Mouse (Mus musculus) lung, embryonic 15.5 days (tissue): ENCODE measurements around the gene Tmem72. TPM values are rescaled to one million over a fixed set of nuclear protein-coding genes. Genes with fewer than 3 reads are reported as not detected.

Source experiments
- ATAC-seq: fragments of 200-750 bp; cut with Nextera tagmentation; 2 replicates; pipeline ENCODE4 v1.8.0; 2017; ENCODE audit warnings: moderate number of reproducible peaks, borderline replicate concordance; ENCODE audit not compliant: low FRiP score, low TSS enrichment; ENCODE audit errors: extremely low read depth
- H3K27ac ChIP-seq: fragments of 300-500 bp; sonication (generic); 2 replicates; pipeline ENCODE4 v1.5.1; 2015; ENCODE audit warnings: moderate library complexity, mild to moderate bottlenecking, inconsistent platforms
- H3K27me3 ChIP-seq: fragments of 300-500 bp; sonication (generic); 2 replicates; pipeline ENCODE4 v1.6.1; 2015; ENCODE audit warnings: inconsistent platforms
- H3K36me3 ChIP-seq: fragments of 300-500 bp; sonication (generic); 2 replicates; pipeline ENCODE4 v1.6.1; 2015; ENCODE audit warnings: inconsistent platforms
- H3K4me1 ChIP-seq: fragments of 300-500 bp; sonication (generic); 2 replicates; pipeline ENCODE4 v1.6.1; 2015; ENCODE audit warnings: inconsistent platforms
- H3K4me2 ChIP-seq: fragments of 300-500 bp; sonication (generic); 2 replicates; pipeline ENCODE4 v1.6.1; 2015; ENCODE audit warnings: inconsistent platforms, mild to moderate bottlenecking, moderate library complexity
- H3K4me3 ChIP-seq: fragments of 300-500 bp; sonication (generic); 2 replicates; pipeline ENCODE4 v1.5.1; 2015; ENCODE audit warnings: mild to moderate bottlenecking, inconsistent platforms
- H3K9ac ChIP-seq: fragments of 300-500 bp; sonication (generic); 2 replicates; pipeline ENCODE4 v1.6.1; 2015; ENCODE audit warnings: inconsistent platforms
- H3K9me3 ChIP-seq: fragments of 300-500 bp; sonication (generic); 2 replicates; pipeline ENCODE4 v1.6.1; 2016; ENCODE audit warnings: inconsistent platforms
- WGBS: fragments of 180-500 bp; shearing (Covaris S2); methylation state at CpG from one replicate; pipeline ENCODE4 v1.1.7; 2015; 5-methylcytosine and 5-hydroxymethylcytosine counted together
- polyA plus RNA-seq: library from polyadenylated mRNA; unstranded; fragments of >200 nt; fragmentation: Nextera tagmentation; extraction: Ambion mirVana; gene quantifications from 2 replicates; pipeline ENCODE4 v1.2.1, GENCODE M21; 2015

The Tmem72 gene
- polyA plus RNA-seq, 1 experiment from 2014 or later: 0.05 TPM

DNA sequence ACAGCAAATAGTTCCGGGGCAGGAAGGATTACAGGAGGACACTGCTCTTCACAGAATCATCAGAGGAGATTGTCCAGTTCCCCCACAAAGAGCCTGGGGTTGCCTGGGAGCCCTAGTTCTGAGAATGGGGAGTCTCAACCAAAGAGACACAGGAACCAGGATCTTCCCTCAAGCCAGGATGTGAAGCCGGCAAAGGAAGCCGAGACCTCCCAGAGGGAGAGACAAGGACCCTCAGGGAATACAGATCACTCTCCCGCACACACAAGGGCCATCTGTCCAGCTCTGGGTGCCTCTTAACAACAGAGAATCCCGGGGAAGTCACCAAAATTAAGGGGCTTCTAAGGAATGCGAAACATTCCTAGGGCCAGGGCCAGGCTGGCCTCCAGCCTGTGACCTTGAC is 39.4 kb downstream of the Tmem72 start:
- Histone ChIP-seq H3K27me3 (no peaks in the 10 kb centered on the region; the same call in 1 of the 2 replicates), H3K9me3 (no peaks in the 10 kb centered on the region), H3K27ac (no peak overlapping the region), H3K4me2 (no peak overlapping the region), H3K4me3 (no peak overlapping the region), H3K4me1 (peaks cover 7% of the 10 kb centered on the region), H3K36me3 (no peaks in the 10 kb centered on the region), H3K9ac (no peak overlapping the region)
- WGBS: 55% methylated on average over 6 of the region's 6 CpGs
- ATAC-seq: no peak

DNA sequence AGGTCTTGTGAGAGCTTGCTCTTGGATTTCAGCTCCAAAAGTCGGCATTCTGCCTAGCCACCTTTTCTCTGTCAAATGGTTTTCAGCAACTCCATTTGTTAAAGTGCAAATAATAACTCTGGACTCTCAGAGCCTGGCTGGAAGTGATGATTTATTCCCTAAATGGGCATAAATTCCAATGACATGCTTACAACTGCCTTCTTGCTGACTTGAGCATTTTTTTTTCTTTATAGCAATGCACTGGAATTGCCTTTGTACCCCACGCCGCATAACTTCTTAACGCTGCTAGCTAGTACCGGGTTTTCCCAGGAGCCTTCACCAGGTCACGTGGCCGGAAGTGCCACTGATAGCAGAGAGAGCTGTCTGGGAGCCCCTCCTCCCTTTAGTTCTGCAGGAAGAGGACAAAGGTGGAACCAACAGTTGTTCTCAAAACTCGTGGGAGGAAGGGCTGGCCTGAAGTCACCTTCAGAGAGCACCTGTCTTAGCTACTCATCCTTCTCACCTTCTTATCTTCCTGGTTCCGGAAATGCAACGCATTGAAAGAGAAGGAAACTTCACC is 40.3 kb downstream of the Tmem72 start:
- no peaks in the 10 kb centered on the region for H3K36me3 ChIP-seq
- H3K9me3 ChIP-seq: no peaks in the 10 kb centered on the region
- H3K4me2 ChIP-seq: no peak overlapping the region
- no peak overlapping the region for H3K9ac ChIP-seq
- H3K4me3 ChIP-seq: no peak overlapping the region
- no peak for ATAC-seq
- peaks cover 7% of the 10 kb centered on the region for H3K4me1 ChIP-seq
- no peak overlapping the region for H3K27ac ChIP-seq
- WGBS: 49% methylated on average over 10 of the region's 10 CpGs
- no peaks in the 10 kb centered on the region; the same call in 1 of the 2 replicates for H3K27me3 ChIP-seq

- Histone ChIP-seq H3K27me3 (no peaks in the 10 kb centered on the region; the same call in 1 of the 2 replicates), H3K4me1 (peaks cover 11% of the 10 kb centered on the region), H3K4me2 (peak overlapping the region; percentile 95), H3K4me3 (peak overlapping the region; percentile 49), H3K36me3 (no peaks in the 10 kb centered on the region), H3K27ac (peak overlapping the region; percentile 45; the same call in 1 of the 2 replicates), H3K9ac (peak overlapping the region; percentile 9; the same call in 1 of the 2 replicates), H3K9me3 (no peaks in the 10 kb centered on the region)
- WGBS: 19% methylated on average over 16 of the region's 16 CpGs
- no peak for ATAC-seq
These were observed 42.3 kb downstream of the Tmem72 start for GRCm38 (mm10) chr6:116674283-116674886.

DNA sequence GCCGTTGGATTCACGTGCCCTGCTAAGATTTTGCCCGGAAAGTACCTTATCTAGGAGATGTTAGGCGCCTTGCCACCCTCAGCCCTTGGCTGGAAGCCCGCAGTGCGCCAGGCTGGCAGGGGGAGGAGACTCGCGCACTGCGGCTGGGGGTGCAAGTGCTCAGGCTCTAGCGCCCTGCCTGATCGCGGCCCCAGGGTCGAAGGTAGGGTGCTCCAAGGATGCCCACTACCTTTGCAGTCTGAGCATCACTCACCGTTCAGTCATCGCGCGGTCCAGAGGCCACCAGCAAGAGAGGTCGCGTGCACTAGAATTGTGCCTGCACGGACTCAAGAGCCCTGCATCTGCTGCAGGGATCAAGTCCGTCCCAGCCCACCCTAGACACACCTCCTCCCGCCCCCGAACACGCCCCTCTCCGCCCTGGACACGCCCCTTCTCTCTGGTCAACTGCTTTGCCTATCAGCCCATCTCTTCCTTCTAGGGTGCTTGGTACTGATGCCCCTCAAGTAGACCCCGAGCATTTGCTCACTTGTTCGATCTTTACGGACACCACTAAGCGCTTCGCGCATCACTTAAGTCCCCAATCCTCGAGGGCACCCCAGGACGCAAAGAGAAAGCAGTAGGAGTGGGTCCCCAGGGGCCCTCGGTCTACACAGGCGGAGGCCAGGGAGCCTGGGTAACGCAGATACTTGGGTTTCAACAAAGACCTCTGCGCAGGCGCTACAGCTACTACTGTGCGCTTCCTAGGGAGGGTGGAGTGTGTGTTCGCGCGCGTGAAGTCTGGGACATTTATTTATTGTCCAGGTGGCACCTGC is 43.0 kb downstream of the Tmem72 start, which contains the start of gene Rassf4:
Gene Rassf4, minus strand, starts transcription at position 482 of the 812 bp plus-strand sequence.
- Histone ChIP-seq H3K36me3 (no peaks in the 10 kb centered on the region), H3K4me1 (peaks cover 11% of the 10 kb centered on the region), H3K9ac (peak within 1 kb of the TSS; percentile 31; the same call in 1 of the 2 replicates), H3K27me3 (no peaks in the 10 kb centered on the region; the same call in 1 of the 2 replicates), H3K4me3 (peak within 1 kb of the TSS; percentile 49), H3K4me2 (peak within 1 kb of the TSS; percentile 95), H3K9me3 (no peaks in the 10 kb centered on the region), H3K27ac (peak within 1 kb of the TSS; percentile 45)
- WGBS: under 1% methylated on average over 44 of the region's 44 CpGs
- ATAC-seq: peak; percentile 91

DNA sequence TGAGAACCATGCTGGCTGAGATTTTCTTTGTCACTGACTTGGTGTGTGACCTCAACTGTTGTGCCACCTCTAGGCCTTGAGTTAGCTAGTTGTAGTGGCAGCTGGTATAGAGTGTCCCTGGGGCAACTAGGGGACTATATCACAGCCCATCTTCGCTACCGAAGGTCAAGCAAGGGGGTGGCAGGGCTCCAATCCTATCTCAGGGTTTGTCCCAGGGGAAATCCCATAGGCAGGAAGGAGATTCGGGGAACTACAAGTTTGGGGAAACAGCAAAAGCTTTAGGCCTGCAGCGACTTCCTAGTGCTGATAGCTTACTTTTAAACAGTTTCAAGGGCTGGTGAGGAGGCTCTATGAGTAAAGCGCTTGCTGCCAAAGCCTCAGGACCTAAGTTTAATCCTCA is 44.4 kb downstream of the Tmem72 start:
- 62% methylated on average over 5 of the region's 5 CpGs for WGBS
- H3K27me3 ChIP-seq: no peaks in the 10 kb centered on the region; the same call in 1 of the 2 replicates
- no peaks in the 10 kb centered on the region for H3K36me3 ChIP-seq
- H3K4me1 ChIP-seq: peaks cover 11% of the 10 kb centered on the region
- no peak overlapping the region for H3K27ac ChIP-seq
- no peaks in the 10 kb centered on the region for H3K9me3 ChIP-seq
- no peak overlapping the region for H3K9ac ChIP-seq
- no peak overlapping the region for H3K4me2 ChIP-seq
- no peak for ATAC-seq
- no peak overlapping the region for H3K4me3 ChIP-seq

DNA sequence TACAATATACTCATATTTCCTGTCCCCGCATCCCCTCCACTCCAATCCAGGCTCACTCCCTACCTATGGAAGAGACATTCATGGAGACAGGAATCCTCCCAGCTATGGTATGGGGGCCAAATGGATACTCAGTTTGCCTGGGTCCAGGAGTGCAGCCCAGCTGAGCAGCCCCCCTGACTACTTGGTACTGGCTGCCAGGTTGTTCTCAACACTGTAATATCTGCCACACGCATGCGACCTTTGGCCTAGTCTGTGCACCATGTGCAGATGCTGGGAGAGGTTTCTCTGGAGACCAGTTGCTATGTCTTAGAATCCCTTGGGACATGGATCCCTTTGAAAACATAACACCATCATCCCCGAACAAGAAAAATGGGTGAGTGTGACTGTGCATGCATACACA is 44.9 kb downstream of the Tmem72 start:
- no peaks in the 10 kb centered on the region for H3K9me3 ChIP-seq
- no peaks in the 10 kb centered on the region; the same call in 1 of the 2 replicates for H3K27me3 ChIP-seq
- no peak for ATAC-seq
- no peak overlapping the region for H3K4me2 ChIP-seq
- WGBS: 87% methylated on average over 4 of the region's 4 CpGs
- peaks cover 11% of the 10 kb centered on the region for H3K4me1 ChIP-seq
- no peak overlapping the region for H3K9ac ChIP-seq
- H3K4me3 ChIP-seq: no peak overlapping the region
- H3K36me3 ChIP-seq: no peaks in the 10 kb centered on the region
- H3K27ac ChIP-seq: no peak overlapping the region

- H3K27me3 ChIP-seq: no peaks in the 10 kb centered on the region; the same call in 1 of the 2 replicates
- WGBS: 21% methylated on average over 5 of the region's 5 CpGs
- H3K27ac ChIP-seq: no peak overlapping the region
- peaks cover 11% of the 10 kb centered on the region for H3K4me1 ChIP-seq
- no peak overlapping the region for H3K4me3 ChIP-seq
- H3K9me3 ChIP-seq: no peaks in the 10 kb centered on the region
- no peak overlapping the region for H3K4me2 ChIP-seq
- H3K36me3 ChIP-seq: no peaks in the 10 kb centered on the region
- no peak overlapping the region for H3K9ac ChIP-seq
- no peak for ATAC-seq
These were observed 45.7 kb downstream of the Tmem72 start for GRCm38 (mm10) chr6:116671031-116671430.

DNA sequence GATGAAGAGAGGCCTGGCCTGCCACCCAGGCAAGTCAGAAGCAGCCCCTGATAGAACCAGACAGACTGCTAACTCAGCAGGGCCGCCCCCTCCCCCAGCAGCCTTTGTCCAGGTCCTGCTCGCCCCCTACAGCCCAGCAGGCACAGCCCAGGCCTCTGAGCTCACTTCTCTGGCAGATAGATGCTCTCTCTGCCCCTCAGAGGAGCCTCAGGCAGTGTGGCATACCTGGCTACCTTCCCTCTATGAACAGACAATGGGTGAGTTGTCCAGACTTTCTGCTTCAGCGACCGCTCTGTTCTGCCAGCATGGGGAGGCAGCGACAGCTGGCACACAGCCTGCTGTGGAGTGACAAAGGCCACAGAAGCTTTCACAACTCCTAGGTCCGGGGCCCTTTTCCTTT is 46.6 kb downstream of the Tmem72 start:
- H3K36me3 ChIP-seq: no peaks in the 10 kb centered on the region
- 48% methylated on average over 6 of the region's 6 CpGs for WGBS
- H3K4me1 ChIP-seq: peaks cover 11% of the 10 kb centered on the region
- no peak overlapping the region for H3K27ac ChIP-seq
- H3K9me3 ChIP-seq: no peaks in the 10 kb centered on the region
- no peak overlapping the region for H3K4me3 ChIP-seq
- H3K27me3 ChIP-seq: no peaks in the 10 kb centered on the region; the same call in 1 of the 2 replicates
- no peak; the same call in 1 of the 2 replicates for ATAC-seq
- H3K4me2 ChIP-seq: no peak overlapping the region
- H3K9ac ChIP-seq: no peak overlapping the region

DNA sequence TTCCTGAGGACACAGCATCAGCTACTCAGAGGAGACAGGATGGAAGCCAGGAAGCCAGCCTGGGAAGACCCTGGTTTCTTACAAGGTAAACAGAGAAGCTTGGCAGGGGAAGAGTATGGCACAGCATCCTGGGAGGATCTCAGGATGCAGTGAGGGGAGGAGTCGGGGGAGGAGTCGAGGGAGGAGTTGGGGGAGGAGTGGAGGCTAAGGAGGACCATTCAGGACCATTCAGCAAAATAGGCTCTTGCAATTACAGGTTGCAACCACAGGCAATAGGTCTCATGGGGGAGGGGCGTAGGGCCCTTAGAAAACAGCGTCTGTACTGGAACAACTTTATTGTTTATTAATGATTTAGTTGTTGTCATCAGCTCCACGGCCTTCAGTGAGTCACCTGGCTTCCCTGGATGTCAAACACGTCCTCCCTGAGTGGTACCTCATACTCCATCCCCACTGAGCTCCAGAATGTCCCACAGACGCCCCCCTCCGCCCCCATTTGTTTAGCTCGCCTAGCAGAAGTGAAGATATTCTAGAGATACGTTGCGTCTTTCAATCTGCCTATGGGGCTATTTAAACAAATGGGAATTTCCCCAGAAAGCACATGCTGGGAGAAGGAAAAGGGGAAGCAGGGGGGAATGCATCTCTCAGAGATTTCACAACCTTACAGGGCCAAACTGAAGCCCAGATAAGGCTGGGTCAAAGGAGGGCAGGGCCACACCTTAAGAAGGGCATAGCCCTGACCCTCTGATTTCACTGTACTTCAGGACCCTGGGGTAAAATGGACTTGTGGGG is 47.8 kb downstream of the Tmem72 start:
- Histone ChIP-seq H3K4me2 (no peak overlapping the region), H3K27ac (no peak overlapping the region), H3K4me3 (no peak overlapping the region), H3K27me3 (no peaks in the 10 kb centered on the region; the same call in 1 of the 2 replicates), H3K9ac (no peak overlapping the region), H3K4me1 (peaks cover 11% of the 10 kb centered on the region), H3K9me3 (no peaks in the 10 kb centered on the region), H3K36me3 (no peaks in the 10 kb centered on the region)
- 44% methylated on average over 11 of the region's 11 CpGs for WGBS
- ATAC-seq: no peak

DNA sequence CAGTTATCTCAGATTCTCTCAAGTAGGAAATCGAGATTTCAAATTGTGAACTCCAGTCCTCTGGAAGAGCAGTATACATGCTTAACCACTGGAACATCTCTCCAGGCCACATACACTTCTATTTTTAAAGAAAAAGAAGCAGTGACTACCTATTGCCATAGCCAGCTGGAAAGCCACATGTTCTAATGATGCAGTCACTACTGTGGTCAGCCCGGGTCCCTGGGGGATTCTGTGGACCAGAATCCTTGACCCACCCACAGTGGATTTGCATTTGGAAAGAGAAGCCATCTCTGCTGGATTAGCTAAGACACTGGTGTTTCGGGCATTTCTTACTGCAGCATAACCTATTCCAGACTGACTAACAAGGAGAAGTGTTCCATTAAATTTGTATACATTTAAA is 49.3 kb downstream of the Tmem72 start:
- Histone ChIP-seq H3K4me1 (peaks cover 4% of the 10 kb centered on the region; the same call in 1 of the 2 replicates), H3K9me3 (no peaks in the 10 kb centered on the region), H3K4me2 (no peak overlapping the region), H3K27ac (no peak overlapping the region), H3K4me3 (no peak overlapping the region), H3K27me3 (no peaks in the 10 kb centered on the region), H3K9ac (no peak overlapping the region), H3K36me3 (no peaks in the 10 kb centered on the region)
- WGBS: 74% methylated on average over 3 of the region's 3 CpGs
- no peak for ATAC-seq

DNA sequence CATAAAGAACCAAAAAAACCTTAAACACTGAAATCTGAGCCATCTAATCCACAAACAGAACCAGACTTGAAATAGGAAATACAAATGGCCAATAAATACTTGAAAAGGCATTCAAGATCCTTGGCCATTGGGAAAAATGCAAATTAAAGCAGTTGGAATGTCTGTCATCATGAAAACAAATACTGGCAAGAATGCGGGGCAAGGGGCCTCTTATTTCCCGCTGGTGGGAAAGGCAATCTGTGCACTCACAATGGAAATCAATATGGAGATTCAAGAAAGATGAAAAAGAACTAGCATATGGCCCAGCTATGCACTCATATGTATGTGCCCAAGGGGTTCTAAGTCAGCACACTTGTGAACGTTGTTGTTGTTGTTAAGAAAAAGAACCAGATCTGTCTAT is 49.8 kb downstream of the Tmem72 start:
- H3K9me3 ChIP-seq: no peaks in the 10 kb centered on the region
- WGBS: 57% methylated on average over 3 of the region's 3 CpGs

More for the DNA sequence above, 49.8 kb downstream of the Tmem72 start:
- Histone ChIP-seq H3K9ac (no peak overlapping the region), H3K4me2 (no peak overlapping the region), H3K4me3 (no peak overlapping the region), H3K36me3 (no peaks in the 10 kb centered on the region), H3K4me1 (peaks cover 4% of the 10 kb centered on the region; the same call in 1 of the 2 replicates), H3K27ac (no peak overlapping the region), H3K27me3 (no peaks in the 10 kb centered on the region)
- no peak for ATAC-seq
